Mouse (Mus musculus): ENCODE results near the gene Gm20917.
"Not testable (repeated sequence)": the region's sequence is repeated elsewhere in the genome, so short reads cannot be mapped to it uniquely, and the experiment has no call there.

Gene Gm20917

GRCm38 (mm10) chrY:79151022-79151421 is at the start of gene Gm20917:
Gm20917 (minus strand) TSS chrY:79151122.
- not testable (repeated sequence) for DNase-seq (ENCODE audit: low spot score in 2 of 2)

Measured in frontal cortex, postnatal 14 days (tissue).